Mouse (Mus musculus): ENCODE results near the gene Zfp775.

GRCm38 (mm10) chr6:48595278-48595677, 6.6 kb upstream of the Zfp775 start:
- TF ChIP-seq CTCF (IDR thresholded peaks at IDR 0.05; ENCODE audit: borderline replicate concordance, insufficient read depth, low read depth, low read length) (no peak), POLR2A (IDR thresholded peaks at IDR 0.05; ENCODE audit: borderline replicate concordance, insufficient read depth, low read length) (no peak)

Data from cerebellum, adult 2 months (tissue).